Mouse (Mus musculus) hindbrain, embryonic 11.5 days (tissue): Measurements from ENCODE around the gene Mamld1. TPM values are rescaled to one million over a fixed set of nuclear protein-coding genes. Genes with fewer than 3 reads are reported as not detected.

ENCODE experiments used
- ATAC-seq: fragments of 200-750 bp; cut with Nextera tagmentation; 2 replicates; pipeline ENCODE4 v1.8.0; 2017; ENCODE audit warnings: mild to moderate bottlenecking, moderate TSS enrichment, moderate library complexity; ENCODE audit not compliant: low FRiP score
- DNase-seq: peaks from one replicate; pipeline ENCODE4 v3.0.0-alpha.2; 2015; ENCODE audit warnings: low spot score
- H3K27ac ChIP-seq: fragments of 300-500 bp; sonication (generic); 2 replicates; pipeline ENCODE4 v1.5.1; 2014; ENCODE audit warnings: mild to moderate bottlenecking, low read depth, low read length
- H3K27me3 ChIP-seq: fragments of 300-500 bp; sonication (generic); 2 replicates; pipeline ENCODE4 v1.6.1; 2014; ENCODE audit warnings: mild to moderate bottlenecking, low read length, moderate library complexity, mixed read lengths; ENCODE audit not compliant: control insufficient read depth, insufficient read depth
- H3K36me3 ChIP-seq: fragments of 300-500 bp; sonication (generic); 2 replicates; pipeline ENCODE4 v1.6.1; 2014; ENCODE audit warnings: mild to moderate bottlenecking, low read length, moderate library complexity, mixed read lengths; ENCODE audit not compliant: control insufficient read depth, insufficient read depth
- H3K4me1 ChIP-seq: fragments of 300-500 bp; sonication (generic); replicated peaks from 2 replicates; pipeline ENCODE4 v1.6.1; 2014; ENCODE audit warnings: low read length, mixed read lengths; ENCODE audit not compliant: control insufficient read depth, insufficient read depth
- H3K4me2 ChIP-seq: fragments of 300-500 bp; sonication (generic); replicated peaks from 2 replicates; pipeline ENCODE4 v1.6.1; 2014; ENCODE audit warnings: mild to moderate bottlenecking, low read depth, low read length
- H3K4me3 ChIP-seq: fragments of 300-500 bp; sonication (generic); 2 replicates; pipeline ENCODE4 v1.5.1; 2014; ENCODE audit warnings: low read depth, low read length
- H3K9ac ChIP-seq: fragments of 300-500 bp; sonication (generic); 2 replicates; pipeline ENCODE4 v1.6.1; 2014; ENCODE audit warnings: low read depth, low read length
- H3K9me3 ChIP-seq: fragments of 300-500 bp; sonication (generic); 2 replicates; pipeline ENCODE4 v1.6.1; 2016; ENCODE audit warnings: low read length; ENCODE audit not compliant: control insufficient read depth
- WGBS: fragments of 180-500 bp; shearing (Covaris S2); extraction: QIAGEN DNeasy Blood & Tissue Kit; methylation state at CpG from one replicate; pipeline ENCODE4 v1.1.7; 2014; 5-methylcytosine and 5-hydroxymethylcytosine counted together
- polyA plus RNA-seq: library from polyadenylated mRNA; unstranded; fragments of >200 nt; fragmentation: Nextera tagmentation; extraction: Ambion mirVana; gene quantifications from 2 replicates; pipeline ENCODE4 v1.2.1, GENCODE M21; 2014

Mamld1 gene
- polyA plus RNA-seq, 1 experiment from 2014 or later: 5.2 TPM

DNA sequence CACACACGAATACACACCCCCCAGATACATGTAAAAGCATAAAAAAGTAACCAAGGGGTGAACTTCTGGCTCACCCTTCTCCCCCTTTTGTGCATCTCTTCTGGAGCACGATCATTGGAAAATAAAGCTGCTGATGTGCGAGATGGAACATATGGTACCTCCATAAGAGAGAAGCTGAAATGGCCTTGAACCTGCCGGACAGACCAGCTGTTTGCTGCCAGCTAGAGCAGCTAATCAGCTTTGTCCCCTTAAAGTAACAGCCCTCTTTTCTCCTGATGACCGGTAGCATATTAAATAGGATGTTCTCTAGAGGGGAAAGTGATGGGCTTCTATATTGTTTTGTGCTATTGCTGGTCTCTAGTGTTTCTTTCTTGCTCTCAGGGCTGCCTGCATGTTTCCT, 3.2 kb downstream of the Mamld1 start:
- no peak overlapping the region for H3K9ac ChIP-seq
- H3K27me3 ChIP-seq: peaks cover 6% of the 10 kb centered on the region; the same call in 1 of the 2 replicates
- ATAC-seq (no peak), DNase-seq (peak; percentile 1)
- no peak overlapping the region for H3K4me3 ChIP-seq
- no peaks in the 10 kb centered on the region for H3K36me3 ChIP-seq
- H3K4me2 ChIP-seq: no peak overlapping the region
- no peaks in the 10 kb centered on the region for H3K4me1 ChIP-seq
- no peaks in the 10 kb centered on the region for H3K9me3 ChIP-seq
- no peak overlapping the region for H3K27ac ChIP-seq
- 37% methylated on average over 5 of the region's 5 CpGs for WGBS

DNA sequence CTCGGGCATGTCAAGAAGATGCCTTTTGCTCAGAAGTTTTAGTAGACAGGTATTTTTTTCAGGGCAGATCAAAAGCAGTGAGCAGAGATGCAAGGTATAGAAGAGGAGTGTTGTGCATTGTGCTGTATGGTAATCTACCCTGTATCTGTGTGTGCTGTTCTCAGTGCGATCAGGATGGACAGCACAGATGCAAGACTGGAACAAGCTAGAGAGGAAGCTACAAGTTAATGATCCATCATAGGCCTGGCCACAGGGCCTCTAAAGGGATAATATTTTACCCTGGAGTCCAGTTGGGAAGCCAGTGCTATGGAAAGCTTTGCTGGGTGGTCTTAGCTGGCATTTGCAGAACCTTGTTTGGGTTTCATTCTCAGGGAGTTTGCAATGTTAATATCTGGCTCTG, 6.9 kb downstream of the Mamld1 start:
- WGBS: 78% methylated on average over 2 of the region's 2 CpGs

DNA sequence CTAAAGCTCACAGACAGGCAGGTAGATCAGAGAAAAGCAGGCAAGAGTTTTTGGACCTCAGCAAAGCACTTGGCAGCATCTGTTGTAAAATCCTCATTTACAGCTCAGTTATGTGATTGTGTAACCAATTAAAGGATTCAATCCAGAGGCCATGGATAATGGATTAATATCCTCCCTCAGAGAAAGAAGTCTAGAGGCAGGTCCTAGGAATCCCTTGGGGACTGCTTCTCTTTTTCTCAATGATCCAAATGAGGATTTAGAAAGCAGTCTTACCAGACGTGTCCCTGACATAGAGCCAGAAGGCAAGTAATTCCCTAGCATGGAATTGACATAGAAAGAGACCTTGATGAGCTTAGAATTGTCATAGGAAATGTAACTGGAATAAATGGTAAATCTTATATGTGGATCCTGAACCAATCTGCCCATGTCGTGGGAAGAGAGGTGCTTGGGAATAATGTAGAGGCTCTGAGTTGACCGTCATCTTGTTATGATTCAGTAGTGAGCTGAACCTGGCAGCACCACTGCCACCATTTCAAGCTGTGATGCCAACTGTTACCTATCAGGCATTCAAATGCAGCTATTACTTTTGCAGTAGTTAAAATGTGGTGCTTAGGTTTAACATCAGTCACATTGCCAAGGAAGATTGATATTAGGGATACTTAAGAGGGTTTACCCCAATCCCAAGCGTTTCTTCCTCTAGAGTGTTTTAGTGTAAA, 35.2 kb downstream of the Mamld1 start:
- DNase-seq (no peak), ATAC-seq (no peak)
- Histone ChIP-seq H3K4me2 (no peak overlapping the region), H3K27me3 (no peaks in the 10 kb centered on the region), H3K27ac (no peak overlapping the region), H3K4me1 (no peaks in the 10 kb centered on the region), H3K4me3 (no peak overlapping the region), H3K9me3 (no peaks in the 10 kb centered on the region), H3K36me3 (no peaks in the 10 kb centered on the region), H3K9ac (no peak overlapping the region)
- WGBS: 77% methylated on average over 4 of the region's 4 CpGs

More for the DNA sequence above, 6.9 kb downstream of the Mamld1 start:
- no peaks in the 10 kb centered on the region for H3K36me3 ChIP-seq
- no peaks in the 10 kb centered on the region for H3K4me1 ChIP-seq
- H3K9me3 ChIP-seq: no peaks in the 10 kb centered on the region
- no peak overlapping the region for H3K9ac ChIP-seq
- ATAC-seq (no peak), DNase-seq (no peak)
- H3K4me3 ChIP-seq: no peak overlapping the region
- no peak overlapping the region for H3K27ac ChIP-seq
- no peaks in the 10 kb centered on the region for H3K27me3 ChIP-seq
- no peak overlapping the region for H3K4me2 ChIP-seq

DNA sequence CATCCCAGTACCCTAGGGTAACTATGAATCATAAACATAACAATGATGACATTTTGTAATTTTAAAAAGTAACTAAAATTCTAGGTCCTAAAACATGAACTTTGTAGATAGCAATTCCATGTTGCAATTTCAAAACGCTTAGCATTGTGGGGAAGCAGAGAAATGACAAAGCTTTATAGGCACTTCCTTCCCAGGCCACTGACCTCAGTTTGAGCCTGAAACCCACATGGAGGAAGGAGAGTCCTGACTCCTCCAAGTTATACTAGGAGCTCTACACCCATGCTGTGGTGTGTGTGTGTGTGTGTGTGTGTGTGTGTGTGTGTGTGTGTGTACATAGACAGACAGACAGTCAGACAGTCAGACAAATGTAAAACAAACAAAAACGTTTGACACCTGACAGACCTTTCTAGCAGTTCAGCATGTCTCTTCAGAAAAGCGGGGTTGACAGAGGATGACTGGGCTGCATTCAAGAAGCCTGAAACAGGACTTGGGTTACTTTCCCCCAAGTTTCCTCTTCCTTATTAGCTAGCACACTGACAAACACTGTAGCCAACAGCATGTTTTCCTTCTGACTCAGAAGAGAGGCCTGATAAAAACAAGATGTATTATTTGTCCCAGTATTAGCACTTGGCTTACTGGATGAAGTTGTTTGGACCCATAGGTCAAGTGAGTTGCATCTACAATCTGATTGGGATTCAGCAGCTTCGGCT, 37.5 kb downstream of the Mamld1 start:
- 75% methylated on average over 4 of the region's 4 CpGs for WGBS
- H3K27me3 ChIP-seq: no peaks in the 10 kb centered on the region
- no peaks in the 10 kb centered on the region for H3K4me1 ChIP-seq
- H3K36me3 ChIP-seq: no peaks in the 10 kb centered on the region
- DNase-seq (no peak), ATAC-seq (no peak)
- H3K9me3 ChIP-seq: no peaks in the 10 kb centered on the region
- no peak overlapping the region for H3K4me3 ChIP-seq
- no peak overlapping the region for H3K4me2 ChIP-seq
- H3K27ac ChIP-seq: no peak overlapping the region
- H3K9ac ChIP-seq: no peak overlapping the region

DNA sequence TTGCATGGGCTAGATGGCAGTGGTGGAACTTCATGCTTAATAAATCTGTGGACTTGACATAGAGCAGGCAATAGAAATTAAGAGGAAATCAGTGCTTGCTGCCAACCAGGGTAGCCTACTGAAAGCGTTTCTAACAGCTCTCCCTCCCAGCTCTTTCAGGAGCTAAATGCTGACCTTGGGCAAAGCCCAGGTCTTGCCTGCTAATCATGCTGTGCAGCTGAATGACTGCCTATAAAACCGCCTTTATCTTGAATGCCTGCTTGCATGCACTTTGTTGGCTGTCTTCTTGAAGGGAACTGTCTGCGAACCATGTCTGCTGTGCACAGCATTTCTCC, 38.0 kb downstream of the Mamld1 start:
- 68% methylated on average over 3 of the region's 3 CpGs for WGBS
- H3K27ac ChIP-seq: no peak overlapping the region
- ATAC-seq: no peak
- H3K4me2 ChIP-seq: no peak overlapping the region
- no peaks in the 10 kb centered on the region for H3K9me3 ChIP-seq
- no peaks in the 10 kb centered on the region for H3K27me3 ChIP-seq
- no peaks in the 10 kb centered on the region for H3K36me3 ChIP-seq
- H3K9ac ChIP-seq: no peak overlapping the region
- DNase-seq: no peak
- no peak overlapping the region for H3K4me3 ChIP-seq
- no peaks in the 10 kb centered on the region for H3K4me1 ChIP-seq

DNA sequence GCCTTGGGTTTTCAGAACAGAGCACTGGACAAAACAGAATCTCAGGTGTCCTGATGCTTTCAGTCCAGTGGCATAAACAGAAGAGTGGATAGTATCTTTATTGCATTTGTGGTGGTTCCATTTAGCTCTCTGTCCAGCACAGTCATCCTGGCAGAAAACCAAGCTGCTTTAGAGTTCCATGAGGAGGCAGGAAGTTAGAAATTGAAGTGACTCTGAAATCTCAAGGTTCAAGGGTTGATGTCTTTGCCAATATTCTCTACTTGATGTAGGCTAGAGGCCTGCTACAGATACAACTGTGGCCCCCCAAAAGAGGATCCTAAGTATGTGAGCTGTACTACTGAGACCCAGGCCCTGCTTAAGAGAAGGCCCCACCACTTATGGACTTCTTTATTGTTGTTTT, 55.8 kb downstream of the Mamld1 start:
- Histone ChIP-seq H3K4me1 (no peaks in the 10 kb centered on the region), H3K9ac (no peak overlapping the region), H3K36me3 (no peaks in the 10 kb centered on the region), H3K27me3 (no peaks in the 10 kb centered on the region), H3K4me2 (no peak overlapping the region), H3K27ac (no peak overlapping the region), H3K4me3 (no peak overlapping the region), H3K9me3 (no peaks in the 10 kb centered on the region)
- no peak for DNase-seq
- ATAC-seq: no peak

DNA sequence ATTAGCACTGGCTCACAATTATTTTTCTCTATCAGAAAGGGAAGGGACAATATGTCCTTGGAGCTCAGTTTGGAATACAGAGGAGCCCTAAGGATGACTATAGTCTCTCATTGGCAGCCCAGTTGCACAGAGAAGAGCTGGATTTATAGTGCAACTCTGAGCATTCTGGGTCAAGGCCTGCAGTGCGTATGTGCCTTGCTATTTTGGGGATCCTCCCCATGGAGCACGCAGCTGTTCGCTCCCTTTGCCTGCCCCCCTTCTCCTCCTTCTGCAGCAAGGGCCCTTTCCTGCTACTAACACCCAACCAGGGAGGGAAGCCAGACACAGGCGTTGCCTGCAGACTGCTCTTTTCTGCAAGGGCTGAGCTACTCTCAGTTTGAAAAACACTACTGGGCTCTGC, 56.3 kb downstream of the Mamld1 start:
- DNase-seq (no peak), ATAC-seq (no peak)
- no peaks in the 10 kb centered on the region for H3K9me3 ChIP-seq
- H3K27me3 ChIP-seq: no peaks in the 10 kb centered on the region
- no peaks in the 10 kb centered on the region for H3K36me3 ChIP-seq
- H3K9ac ChIP-seq: no peak overlapping the region
- 69% methylated on average over 4 of the region's 4 CpGs for WGBS
- no peaks in the 10 kb centered on the region for H3K4me1 ChIP-seq
- H3K4me2 ChIP-seq: no peak overlapping the region
- no peak overlapping the region for H3K4me3 ChIP-seq
- H3K27ac ChIP-seq: no peak overlapping the region

DNA sequence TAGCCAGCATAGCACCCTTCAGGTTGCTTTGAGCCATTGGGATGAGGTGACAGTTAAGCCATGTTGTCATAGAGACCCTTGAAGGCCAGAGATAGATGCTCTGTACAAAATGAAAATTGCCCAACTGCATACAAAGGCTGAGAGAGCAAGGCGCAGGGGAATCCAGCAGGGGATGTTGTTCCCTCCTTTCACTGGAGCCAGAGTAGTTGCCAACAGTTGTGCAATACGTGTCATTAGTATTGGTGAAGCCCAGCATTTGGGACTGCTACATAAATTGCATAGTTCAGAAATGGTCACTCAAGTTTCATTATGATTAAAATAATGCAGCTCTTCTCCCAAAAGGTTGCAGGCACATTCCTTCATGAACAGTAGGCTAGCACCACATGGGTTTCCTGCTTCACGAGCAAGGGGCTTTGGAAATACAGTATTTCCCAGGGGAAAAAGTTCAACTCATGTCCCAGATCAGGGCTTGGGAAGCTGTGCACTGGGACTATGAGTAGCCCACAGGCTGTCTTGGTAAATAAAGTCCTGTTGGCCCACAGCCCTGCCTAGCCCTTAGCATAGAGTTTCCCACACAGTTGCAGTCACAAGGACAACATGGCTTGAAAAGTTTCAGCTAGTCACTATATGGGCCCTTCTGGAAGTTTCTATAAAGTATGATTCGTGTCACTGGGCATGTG, 58.1 kb downstream of the Mamld1 start:
- no peak for ATAC-seq
- no peak overlapping the region for H3K4me2 ChIP-seq

DNA sequence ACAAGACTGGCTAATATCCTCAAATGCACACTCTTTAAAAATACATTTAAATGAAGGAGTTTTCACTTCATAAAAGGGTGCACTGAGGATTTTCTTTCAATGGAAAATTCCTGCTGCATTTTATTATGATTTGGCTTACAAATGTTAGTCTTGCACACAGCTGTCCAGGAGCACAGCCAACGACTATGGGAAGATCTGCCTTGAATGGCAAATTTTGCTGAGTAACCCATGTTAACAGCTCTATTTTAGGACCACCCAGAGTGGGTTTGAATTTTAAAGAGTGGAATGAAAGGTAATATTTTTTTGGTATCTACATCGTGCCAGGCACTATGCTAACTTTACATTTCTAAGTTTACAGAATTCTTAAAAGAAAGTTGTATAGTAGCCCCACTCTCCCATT, 60.3 kb downstream of the Mamld1 start:
- no peaks in the 10 kb centered on the region for H3K27me3 ChIP-seq
- H3K9me3 ChIP-seq: no peaks in the 10 kb centered on the region
- no peak overlapping the region for H3K9ac ChIP-seq
- no peaks in the 10 kb centered on the region for H3K36me3 ChIP-seq
- no peak for ATAC-seq
- no peak for DNase-seq
- no peak overlapping the region for H3K4me3 ChIP-seq
- H3K4me2 ChIP-seq: no peak overlapping the region
- H3K27ac ChIP-seq: no peak overlapping the region
- H3K4me1 ChIP-seq: no peaks in the 10 kb centered on the region
- WGBS: 73% methylated on average over 2 of the region's 2 CpGs

More for the DNA sequence above, 58.1 kb downstream of the Mamld1 start:
- no peaks in the 10 kb centered on the region for H3K27me3 ChIP-seq
- H3K4me3 ChIP-seq: no peak overlapping the region
- no peak for DNase-seq
- H3K36me3 ChIP-seq: no peaks in the 10 kb centered on the region
- 82% methylated on average over 4 of the region's 4 CpGs for WGBS
- H3K27ac ChIP-seq: no peak overlapping the region
- H3K9me3 ChIP-seq: no peaks in the 10 kb centered on the region
- H3K4me1 ChIP-seq: no peaks in the 10 kb centered on the region
- no peak overlapping the region for H3K9ac ChIP-seq
